Mouse (Mus musculus) E14TG2a.4 (cell line): Measurements from ENCODE around the gene Atp9a.
"Not testable (repeated sequence)": the region's sequence is repeated elsewhere in the genome, so short reads cannot be mapped to it uniquely, and the experiment has no call there.

Source experiments
- H3K27me3 ChIP-seq: 2 replicates; pipeline ENCODE4 v1.6.1; 2014; ENCODE audit warnings: low read length, control low read depth; ENCODE audit not compliant: insufficient read depth
- H3K36me3 ChIP-seq: 2 replicates; pipeline ENCODE4 v1.6.1; 2014; ENCODE audit warnings: low read length, control low read depth; ENCODE audit not compliant: insufficient read depth
- H3K4me1 ChIP-seq: replicated peaks from 2 replicates; pipeline ENCODE4 v1.6.1; 2014; ENCODE audit warnings: low read depth, low read length, control low read depth
- H3K4me3 ChIP-seq: replicated peaks from 2 replicates; pipeline ENCODE4 v1.5.1; 2014; ENCODE audit warnings: mild to moderate bottlenecking, low read length
- H3K9me3 ChIP-seq: 2 replicates; pipeline ENCODE4 v1.6.1; 2014; ENCODE audit warnings: low read length, control low read depth
- CTCF ChIP-seq: conservative IDR thresholded peaks from 2 replicates; pipeline ENCODE4 v1.5.1; 2014; ENCODE audit warnings: low read length
- NANOG ChIP-seq: IDR thresholded peaks from 2 replicates; pipeline ENCODE4 v1.6.1; 2014; ENCODE audit warnings: borderline replicate concordance, low read length, mixed read lengths
- POU5F1 ChIP-seq: IDR thresholded peaks from 2 replicates; pipeline ENCODE4 v1.6.1; 2014; ENCODE audit warnings: low read length, borderline replicate concordance

Gene Atp9a

GRCm38 (mm10) chr2:168761141-168761540, 18.9 kb upstream of the Atp9a start:
- H3K4me3 ChIP-seq: peak overlapping the region; percentile 96
- H3K9me3 ChIP-seq: no peaks in the 10 kb centered on the region
- peaks cover 71% of the 10 kb centered on the region for H3K4me1 ChIP-seq
- no peaks in the 10 kb centered on the region for H3K27me3 ChIP-seq
- TF ChIP-seq NANOG (0 out of 2 replicates have a peak, but pooled peaks have one; percentile 9), CTCF (no peak)
- peaks cover 54% of the 10 kb centered on the region for H3K36me3 ChIP-seq

GRCm38 (mm10) chr2:168744406-168744805, 2.2 kb upstream of the Atp9a start:
- not testable (repeated sequence) for H3K4me3 ChIP-seq, H3K27me3 ChIP-seq, H3K9me3 ChIP-seq
- Histone ChIP-seq H3K4me1 (peaks cover 50% of the 10 kb centered on the region), H3K36me3 (peaks cover 33% of the 10 kb centered on the region)
- peak; percentile 10; the same call in 1 of the 2 replicates for TF ChIP-seq CTCF

GRCm38 (mm10) chr2:168742649-168743048, 440 bp upstream of the Atp9a start:
- peaks cover 4% of the 10 kb centered on the region; the same call in 1 of the 2 replicates for H3K27me3 ChIP-seq
- H3K4me3 ChIP-seq: peak overlapping the region; percentile 89; the same call in 1 of the 2 replicates
- TF ChIP-seq POU5F1 (no peak), CTCF (peak; percentile 92), NANOG (no peak)
- no peaks in the 10 kb centered on the region for H3K9me3 ChIP-seq
- H3K36me3 ChIP-seq: peaks cover 16% of the 10 kb centered on the region
- H3K4me1 ChIP-seq: peaks cover 51% of the 10 kb centered on the region

GRCm38 (mm10) chr2:168741273-168742058, 743 bp downstream of the Atp9a start:
- H3K36me3 ChIP-seq: peaks cover 6% of the 10 kb centered on the region
- peaks cover 4% of the 10 kb centered on the region; the same call in 1 of the 2 replicates for H3K27me3 ChIP-seq
- TF ChIP-seq CTCF: no peak
- no peak for TF ChIP-seq NANOG
- TF ChIP-seq POU5F1: no peak
- peak overlapping the region; percentile 89 for H3K4me3 ChIP-seq
- no peaks in the 10 kb centered on the region for H3K9me3 ChIP-seq
- peaks cover 45% of the 10 kb centered on the region for H3K4me1 ChIP-seq

GRCm38 (mm10) chr2:168740496-168740895, 1.7 kb downstream of the Atp9a start:
- TF ChIP-seq POU5F1 (no peak), NANOG (no peak), CTCF (no peak)
- peaks cover 39% of the 10 kb centered on the region for H3K4me1 ChIP-seq
- peaks cover 4% of the 10 kb centered on the region; the same call in 1 of the 2 replicates for H3K27me3 ChIP-seq
- peak overlapping the region; percentile 89 for H3K4me3 ChIP-seq
- H3K9me3 ChIP-seq: no peaks in the 10 kb centered on the region
- H3K36me3 ChIP-seq: no peaks in the 10 kb centered on the region

GRCm38 (mm10) chr2:168738854-168739253, 3.4 kb downstream of the Atp9a start:
- peaks cover 4% of the 10 kb centered on the region; the same call in 1 of the 2 replicates for H3K27me3 ChIP-seq

GRCm38 (mm10) chr2:168737878-168738277, 4.3 kb downstream of the Atp9a start:
- Histone ChIP-seq H3K27me3 (no peaks in the 10 kb centered on the region; the same call in 1 of the 2 replicates), H3K4me3 (no peak overlapping the region), H3K4me1 (peaks cover 46% of the 10 kb centered on the region), H3K36me3 (no peaks in the 10 kb centered on the region), H3K9me3 (no peaks in the 10 kb centered on the region)
- no peak for TF ChIP-seq POU5F1
- TF ChIP-seq NANOG: no peak
- no peak for TF ChIP-seq CTCF

More at GRCm38 (mm10) chr2:168738854-168739253, 3.4 kb downstream of the Atp9a start:
- TF ChIP-seq NANOG (no peak), CTCF (peak; percentile 74)
- Histone ChIP-seq H3K4me3 (no peak overlapping the region), H3K4me1 (peaks cover 44% of the 10 kb centered on the region), H3K36me3 (no peaks in the 10 kb centered on the region), H3K9me3 (no peaks in the 10 kb centered on the region)

- no peaks in the 10 kb centered on the region for H3K9me3 ChIP-seq
- peak overlapping the region; percentile 63 for H3K4me3 ChIP-seq
- H3K4me1 ChIP-seq: peaks cover 47% of the 10 kb centered on the region
- H3K36me3 ChIP-seq: no peaks in the 10 kb centered on the region
- TF ChIP-seq CTCF (no peak), NANOG (no peak), POU5F1 (no peak)
- H3K27me3 ChIP-seq: no peaks in the 10 kb centered on the region; the same call in 1 of the 2 replicates
Observed at GRCm38 (mm10) chr2:168734023-168734422, 8.2 kb downstream of the Atp9a start.

GRCm38 (mm10) chr2:168731258-168731657, 11.0 kb downstream of the Atp9a start:
- no peak overlapping the region for H3K4me3 ChIP-seq
- no peaks in the 10 kb centered on the region for H3K36me3 ChIP-seq
- TF ChIP-seq POU5F1: no peak
- TF ChIP-seq NANOG: no peak
- TF ChIP-seq CTCF: no peak
- H3K4me1 ChIP-seq: peaks cover 51% of the 10 kb centered on the region
- no peaks in the 10 kb centered on the region; the same call in 1 of the 2 replicates for H3K27me3 ChIP-seq
- H3K9me3 ChIP-seq: peaks cover 4% of the 10 kb centered on the region; the same call in 1 of the 2 replicates
